Mouse (Mus musculus): ENCODE results near the gene Gpc3. TPM values are rescaled to one million over a fixed set of nuclear protein-coding genes. Genes with fewer than 3 reads are reported as not detected.

Gpc3 gene
- not detected in 2 replicates for total RNA-seq (2015; ENCODE audit: low replicate concordance)
- not detected in 2 replicates for total RNA-seq (2017; ENCODE audit: low replicate concordance)

DNA sequence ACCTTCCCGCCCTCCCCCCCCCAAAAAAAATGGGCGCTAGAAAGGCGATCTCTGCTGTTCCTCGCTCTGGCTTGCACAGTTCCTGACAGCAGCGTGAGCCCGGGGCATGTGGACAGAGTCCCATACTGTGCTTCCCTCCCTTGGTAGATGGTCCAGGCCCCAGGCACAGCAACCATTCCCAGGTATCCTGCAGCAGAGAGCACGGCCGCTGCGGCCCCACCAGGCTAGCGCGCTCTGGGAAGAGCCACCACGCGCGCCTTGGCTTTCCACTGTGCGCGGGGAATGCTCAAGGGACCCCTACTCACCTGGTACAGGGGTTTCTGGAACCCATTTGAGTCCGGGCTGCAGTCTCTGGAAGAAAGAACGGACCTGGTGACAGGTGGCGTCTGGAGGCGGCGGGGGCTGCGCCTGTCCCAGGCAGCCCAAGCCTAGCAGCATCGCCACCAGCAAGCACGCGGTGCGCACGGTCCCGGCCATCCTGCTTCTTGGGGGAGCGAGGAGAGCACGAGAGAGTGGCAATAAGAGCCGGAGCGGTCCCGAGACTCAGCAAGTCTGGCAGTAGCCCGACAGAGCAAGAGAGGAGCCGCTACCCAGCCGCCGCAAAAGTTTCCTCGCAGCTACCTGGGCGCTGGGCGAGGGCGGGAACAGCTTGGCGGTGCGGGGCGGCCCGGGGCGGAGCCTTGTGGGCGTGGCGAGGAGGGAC lies at the start of gene Gpc3:
Gene Gpc3 (minus strand): TSS at position 623 of the 703 bp plus-strand sequence.
- ATAC-seq (replicated peaks; ENCODE audit: low FRiP score, poor library complexity, severe bottlenecking): no peak

GRCm38 (mm10) chrX:52651975-52652374 lies 38.2 kb upstream of the Gpc3 start:
- ATAC-seq (replicated peaks; ENCODE audit: low FRiP score, poor library complexity, severe bottlenecking): no peak

- no peak for ATAC-seq (replicated peaks; ENCODE audit: low FRiP score, poor library complexity, severe bottlenecking)
Observed at GRCm38 (mm10) chrX:52651472-52651948, 37.8 kb upstream of the Gpc3 start.

DNA sequence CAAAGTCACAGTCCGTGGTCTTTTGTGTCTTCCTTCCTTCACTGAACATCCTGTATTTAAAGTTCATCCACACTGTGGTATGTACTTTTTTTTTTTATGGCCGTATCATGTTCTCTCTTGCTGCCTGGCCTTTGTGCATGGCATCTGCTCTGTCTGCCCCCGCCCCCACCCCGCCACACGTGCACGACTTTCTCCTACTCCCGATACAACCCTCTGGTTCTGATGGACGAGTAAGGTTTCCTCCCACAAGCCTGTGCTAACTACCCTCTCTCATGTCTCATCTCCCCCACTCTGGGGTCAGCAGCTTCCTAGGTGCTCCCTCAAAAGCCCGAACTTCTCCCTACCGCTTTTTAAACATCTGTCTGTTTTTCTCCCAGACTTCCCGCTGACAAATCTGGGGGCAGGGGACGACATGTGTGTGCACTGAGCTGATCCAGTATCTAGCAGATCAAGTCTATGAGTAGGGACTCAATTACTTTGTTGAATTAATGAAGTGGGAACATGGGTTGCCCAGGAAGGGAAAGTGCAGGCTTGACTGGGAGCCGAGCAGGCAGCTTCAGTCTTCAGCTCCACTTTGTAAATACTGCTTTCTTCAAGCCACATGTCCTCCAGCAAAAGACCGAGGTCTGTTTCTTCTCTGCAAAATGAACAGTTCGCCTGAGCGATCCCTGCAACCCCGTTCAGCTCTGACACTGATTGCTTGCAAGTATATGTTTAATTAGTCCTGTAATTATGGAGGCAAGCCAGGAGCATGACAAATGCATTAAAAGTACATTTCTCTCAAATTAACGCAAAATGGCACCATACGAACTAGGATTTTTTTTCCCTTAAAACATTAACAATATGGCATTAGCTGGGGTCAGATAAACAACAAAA lies 35.4 kb upstream of the Gpc3 start:
- ATAC-seq (replicated peaks; ENCODE audit: low FRiP score, poor library complexity, severe bottlenecking): no peak

DNA sequence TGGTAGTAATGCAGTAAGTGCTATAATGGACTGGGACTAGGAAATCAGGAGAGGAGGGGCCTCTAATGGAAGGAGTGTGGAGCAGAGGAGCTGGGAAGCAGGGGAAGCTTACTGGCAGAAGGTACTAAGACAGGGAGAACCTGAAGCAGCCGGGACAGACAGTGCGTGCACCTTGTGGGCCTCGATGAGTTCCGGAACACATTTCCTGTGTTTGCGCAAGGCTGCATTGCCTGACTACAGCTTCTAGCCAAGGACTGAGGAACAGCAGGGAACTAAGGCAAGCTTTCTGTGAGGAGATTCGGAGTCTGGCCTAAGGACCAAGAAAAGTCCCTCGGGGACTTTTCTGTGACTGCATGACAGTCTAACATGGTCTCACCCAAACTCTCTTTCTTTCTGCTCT lies 30.6 kb upstream of the Gpc3 start:
- ATAC-seq (replicated peaks; ENCODE audit: low FRiP score, poor library complexity, severe bottlenecking): no peak

DNA sequence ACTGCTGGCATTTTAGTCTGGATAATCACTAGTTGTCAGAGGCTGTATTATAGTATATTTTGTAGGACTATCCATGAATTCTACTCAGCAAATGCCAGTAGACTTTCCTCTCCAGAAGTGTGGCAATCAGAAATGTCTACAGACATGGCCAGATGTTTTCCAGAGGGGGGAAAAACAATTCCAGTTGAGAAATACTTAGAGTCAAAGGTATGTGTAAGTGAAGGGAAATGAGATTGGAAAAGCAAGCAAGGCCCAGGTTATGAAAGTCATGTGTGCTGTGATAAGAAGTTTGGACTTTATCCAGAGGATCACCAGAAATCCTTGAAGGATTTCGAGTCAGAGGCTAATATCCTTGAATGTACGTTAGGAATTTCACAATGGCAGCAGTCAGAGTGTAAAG lies 29.6 kb upstream of the Gpc3 start:
- ATAC-seq (replicated peaks; ENCODE audit: low FRiP score, poor library complexity, severe bottlenecking): no peak

DNA sequence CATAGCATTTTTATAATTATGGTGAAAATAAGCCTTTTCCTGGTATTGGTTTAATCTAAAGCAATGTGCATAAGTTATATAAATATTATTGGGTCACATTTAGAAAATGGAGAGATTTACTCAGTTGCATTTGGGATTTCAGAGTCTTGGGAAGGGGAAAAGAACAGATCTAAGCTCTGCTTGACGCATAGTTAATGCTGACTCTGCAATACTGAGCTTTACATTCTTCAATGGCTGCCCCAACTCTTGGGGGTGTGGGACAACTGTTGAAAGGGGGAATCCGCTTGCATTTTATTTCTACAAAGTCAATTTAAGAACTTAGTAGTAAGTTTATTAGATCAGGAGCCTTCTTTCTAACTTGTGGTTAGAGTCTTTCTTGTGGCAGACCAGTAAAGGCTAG lies 28.4 kb upstream of the Gpc3 start:
- no peak for ATAC-seq (replicated peaks; ENCODE audit: low FRiP score, poor library complexity, severe bottlenecking)

DNA sequence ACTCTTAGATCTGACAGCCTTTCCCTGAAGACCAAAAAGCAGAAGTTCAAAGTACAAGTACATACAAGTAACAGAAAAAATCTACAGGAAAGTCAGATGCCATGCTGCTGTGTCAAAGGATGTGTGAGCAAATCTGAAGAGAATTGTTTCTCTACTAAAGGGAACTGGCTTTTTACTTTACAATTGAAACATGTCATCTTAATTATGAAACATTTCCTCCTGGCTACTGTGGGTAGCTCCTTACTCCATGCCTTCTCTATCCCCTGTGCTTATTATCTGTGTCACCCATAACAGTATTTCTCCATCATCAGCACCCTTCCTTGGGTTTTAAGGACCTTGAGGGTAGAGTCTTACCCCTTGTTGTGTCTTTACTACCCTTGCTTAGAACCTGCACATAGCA lies 23.7 kb upstream of the Gpc3 start:
- ATAC-seq (replicated peaks; ENCODE audit: low FRiP score, poor library complexity, severe bottlenecking): no peak

- no peak for ATAC-seq (replicated peaks; ENCODE audit: low FRiP score, poor library complexity, severe bottlenecking)
Observed at GRCm38 (mm10) chrX:52633976-52634375, 20.2 kb upstream of the Gpc3 start.

DNA sequence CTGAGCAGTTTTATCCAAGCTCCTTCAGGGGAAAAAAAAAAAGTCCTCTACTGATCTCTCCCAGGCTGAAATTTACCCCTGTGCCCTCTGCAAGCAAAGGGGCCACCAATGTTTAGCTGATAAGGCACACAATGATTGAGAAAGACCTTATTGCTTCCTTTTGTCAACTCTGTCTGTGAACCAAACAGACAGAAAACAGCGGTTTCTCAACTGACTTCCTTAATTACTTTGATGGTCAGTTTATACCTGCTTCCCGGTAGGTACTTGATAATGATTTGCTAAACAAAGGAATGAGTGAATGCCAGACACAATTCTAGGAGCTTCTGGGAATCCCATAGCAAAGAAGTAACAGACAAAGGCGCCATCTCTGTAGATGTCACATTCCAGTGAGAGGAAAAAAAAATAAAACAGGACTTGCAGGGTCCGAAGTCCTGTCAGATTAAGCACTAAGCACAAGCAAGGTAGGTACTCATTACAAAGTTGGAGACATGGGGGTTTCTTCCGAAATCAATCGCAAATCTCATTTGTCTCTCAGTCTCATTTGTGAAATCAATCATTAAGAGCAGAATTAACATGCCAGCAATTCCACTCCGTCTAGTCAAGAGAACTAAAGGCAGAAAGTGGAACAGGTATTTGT lies 19.1 kb upstream of the Gpc3 start:
- ATAC-seq (replicated peaks; ENCODE audit: low FRiP score, poor library complexity, severe bottlenecking): no peak

- no peak for ATAC-seq (replicated peaks; ENCODE audit: low FRiP score, poor library complexity, severe bottlenecking)
Observed at GRCm38 (mm10) chrX:52626963-52627716, 13.4 kb upstream of the Gpc3 start.

DNA sequence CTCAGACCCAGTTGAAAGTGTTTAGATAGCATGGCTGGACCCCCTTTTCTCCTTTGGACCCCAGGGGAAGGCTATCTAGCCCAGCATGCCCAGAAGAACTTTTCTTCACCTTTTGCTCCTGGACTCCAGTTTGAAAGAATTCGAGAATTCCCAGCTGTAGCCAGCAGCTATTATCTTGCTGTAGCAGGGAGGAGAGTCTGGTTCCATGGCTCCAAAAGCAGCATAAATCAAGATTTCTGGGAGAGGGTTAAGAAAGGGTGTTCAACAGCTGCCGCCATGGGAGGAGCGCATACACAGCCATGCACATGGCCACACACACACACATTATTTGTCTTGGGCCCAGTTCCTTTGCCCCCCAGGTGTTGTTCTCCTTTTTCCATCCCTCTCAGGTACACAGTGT lies 4.1 kb upstream of the Gpc3 start:
- no peak for ATAC-seq (replicated peaks; ENCODE audit: low FRiP score, poor library complexity, severe bottlenecking)

DNA sequence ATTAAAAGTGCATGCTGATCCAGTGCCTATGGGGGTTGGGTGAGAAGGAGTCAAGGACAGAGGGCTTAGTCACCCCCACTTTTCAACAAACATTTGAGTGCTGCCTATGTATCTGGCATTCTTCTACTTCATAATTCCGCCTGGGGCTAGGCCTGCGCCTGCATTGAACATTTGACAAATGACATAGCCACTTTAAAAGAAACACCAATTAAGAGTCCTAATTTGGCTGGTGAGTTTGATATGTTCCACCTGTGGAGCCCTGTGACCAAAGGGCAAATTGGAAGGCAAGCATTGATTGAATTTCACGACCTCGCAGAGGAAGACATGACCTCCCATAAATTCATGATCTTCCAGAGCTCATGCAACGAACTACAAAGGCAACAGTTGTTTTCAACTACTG lies 2.4 kb upstream of the Gpc3 start:
- ATAC-seq (replicated peaks; ENCODE audit: low FRiP score, poor library complexity, severe bottlenecking): no peak

DNA sequence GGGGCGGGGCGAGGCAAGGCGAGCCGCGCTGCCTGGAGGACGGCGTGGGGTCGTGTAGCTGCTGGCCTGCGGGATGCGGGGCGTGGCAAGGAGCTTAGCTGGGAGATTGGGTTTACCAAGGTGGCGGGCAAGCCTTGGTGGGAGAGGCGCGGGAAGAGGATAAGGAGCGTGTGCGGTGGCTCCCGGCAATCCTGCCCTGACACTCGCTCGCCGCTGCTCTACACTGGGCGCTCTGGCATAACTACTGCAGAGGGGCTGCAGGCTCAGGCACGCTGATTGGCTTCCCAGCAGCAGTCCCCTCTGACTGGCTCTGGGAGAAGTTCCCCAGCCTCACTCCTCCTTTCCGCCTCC lies 256 bp upstream of the Gpc3 start:
- ATAC-seq (replicated peaks; ENCODE audit: low FRiP score, poor library complexity, severe bottlenecking): no peak

DNA sequence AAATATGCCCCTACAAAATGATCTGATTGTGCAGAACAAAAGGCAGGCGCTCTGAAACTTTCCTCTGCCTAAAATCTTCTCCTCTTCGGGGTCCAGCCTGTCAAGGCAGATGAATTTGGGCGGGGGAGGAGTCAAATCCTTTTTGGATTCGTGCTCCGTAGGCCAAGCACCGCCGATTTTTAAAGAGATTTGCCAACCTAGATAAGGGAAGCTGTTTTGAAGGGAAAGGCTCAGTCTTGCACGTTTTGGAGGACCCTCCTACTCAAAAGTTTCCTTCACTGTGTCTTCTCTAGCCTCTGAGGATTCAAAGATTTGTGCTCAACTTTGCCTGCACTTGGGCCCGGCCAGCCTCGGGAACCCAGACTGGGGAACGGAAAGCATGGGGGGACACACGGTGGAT lies 944 bp downstream of the Gpc3 start:
- ATAC-seq (replicated peaks; ENCODE audit: low FRiP score, poor library complexity, severe bottlenecking): no peak

DNA sequence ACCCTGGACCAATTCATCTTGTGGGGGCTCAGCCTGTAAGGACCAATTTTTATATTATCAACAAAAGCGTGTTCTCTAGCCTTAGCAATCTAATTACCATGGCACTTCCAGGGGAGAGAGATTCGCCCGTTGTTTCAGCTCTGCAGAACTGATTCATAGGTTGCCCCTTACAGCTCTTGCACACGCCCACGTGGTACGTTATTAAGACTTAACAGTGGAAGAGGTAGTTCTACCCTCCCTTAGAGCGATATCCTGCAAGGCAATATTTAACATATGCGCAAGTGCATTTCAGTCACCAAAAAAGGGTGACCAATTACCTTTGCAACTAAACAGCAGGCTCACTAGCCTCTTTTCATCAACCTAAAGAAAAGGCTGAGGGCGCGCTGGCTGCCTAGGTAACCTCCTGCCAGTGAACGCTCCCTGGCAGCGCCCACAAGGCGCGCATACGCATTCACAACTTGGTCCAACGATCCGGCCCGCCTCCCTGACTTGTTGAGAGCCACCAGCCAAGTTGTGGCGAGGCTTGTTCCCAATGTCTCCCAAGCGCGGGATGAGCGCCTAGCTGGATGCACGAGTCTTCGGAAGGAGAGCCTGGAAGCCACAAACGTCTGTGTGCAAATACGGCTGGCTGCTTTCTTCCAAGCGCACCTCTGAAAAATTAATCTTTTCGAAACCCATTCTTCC lies 1.6 kb downstream of the Gpc3 start:
- no peak for ATAC-seq (replicated peaks; ENCODE audit: low FRiP score, poor library complexity, severe bottlenecking)

DNA sequence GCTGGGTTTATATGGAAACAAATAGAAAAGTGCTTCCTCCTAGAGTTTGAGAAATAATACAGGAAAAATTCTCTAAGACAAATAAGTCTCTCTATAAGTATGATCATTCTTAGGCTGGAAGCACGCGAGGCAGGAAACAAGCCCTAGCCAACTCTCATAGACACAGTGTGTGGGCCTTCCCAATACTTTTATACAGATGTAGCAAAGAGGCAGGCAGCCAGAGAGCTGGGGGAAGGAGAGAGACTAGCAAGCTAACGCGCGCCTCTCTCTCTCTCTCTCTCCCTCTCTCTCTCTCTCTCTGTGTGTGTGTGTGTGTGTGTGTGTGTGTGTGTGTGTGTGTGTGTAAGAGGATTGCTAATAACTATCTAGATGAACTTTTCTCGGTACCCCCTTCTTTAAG lies 2.2 kb downstream of the Gpc3 start:
- ATAC-seq (replicated peaks; ENCODE audit: low FRiP score, poor library complexity, severe bottlenecking): no peak

GRCm38 (mm10) chrX:52603143-52603542 lies 10.6 kb downstream of the Gpc3 start:
- no peak for ATAC-seq (replicated peaks; ENCODE audit: low FRiP score, poor library complexity, severe bottlenecking)

DNA sequence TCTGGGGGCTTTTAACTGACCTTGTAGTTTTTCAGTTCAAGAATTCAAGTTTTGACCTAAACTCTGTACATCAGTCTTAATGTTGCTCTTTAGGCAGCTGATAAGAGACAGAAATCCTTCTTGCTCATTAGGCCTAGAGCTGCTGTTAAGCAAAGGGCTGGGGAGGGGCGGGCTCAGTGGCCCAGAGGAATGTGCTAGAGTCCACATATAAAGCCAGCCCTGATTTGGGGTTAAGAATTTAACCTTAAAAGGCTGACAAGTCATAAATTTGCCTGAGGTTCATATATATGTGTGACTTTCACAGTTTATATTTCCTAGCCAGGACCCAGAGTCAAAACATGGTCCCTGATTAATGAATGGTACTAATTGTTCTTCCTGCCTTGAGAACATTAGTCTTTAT lies 14.5 kb downstream of the Gpc3 start:
- no peak for ATAC-seq (replicated peaks; ENCODE audit: low FRiP score, poor library complexity, severe bottlenecking)

All from erythroblast, adult 5-6 weeks (primary cell).